Comparison of ENCODE assay signal across 9 mouse cellular contexts in the genomic region with DNA sequence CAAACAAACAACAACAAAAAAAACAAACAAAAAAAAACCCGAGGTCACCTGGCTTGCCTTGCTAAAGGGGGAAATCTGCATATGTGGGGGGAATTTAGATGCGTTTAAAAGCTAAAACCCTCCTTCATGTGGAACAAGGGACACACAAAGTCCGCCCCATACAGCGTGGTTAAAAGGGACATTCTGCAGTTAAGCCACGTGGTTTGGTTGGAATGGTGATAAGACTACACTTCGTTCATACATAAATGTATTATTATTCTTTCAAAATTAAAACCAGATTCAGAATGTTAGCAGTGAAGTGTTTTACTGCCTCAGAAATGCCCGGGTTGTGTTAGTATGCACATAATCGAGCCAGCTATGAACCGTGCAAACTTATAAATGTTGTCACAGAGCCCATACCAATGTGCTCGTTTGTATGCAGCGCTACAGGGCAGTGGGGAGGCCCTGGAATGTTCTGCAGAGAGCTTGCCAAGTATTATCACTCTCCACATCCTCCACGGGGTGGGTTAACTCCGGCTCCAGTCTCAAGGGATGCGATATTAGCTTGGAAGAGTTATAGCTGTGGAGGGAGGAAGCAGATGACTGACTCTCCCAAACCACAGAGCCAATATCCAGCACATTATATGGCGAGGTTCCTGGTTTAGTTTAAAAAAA.
DNase-seq lines count a peak whose midpoint lies in the region; ATAC-seq lines count a peak whose summit lies in the region.
"Had no signal": no experiment of that assay in that cellular context is flagged by ENCODE, and none has a peak within 500 bp of the region (broad histone marks: within the 10 kb centered on the region; RNA-seq: fewer than 3 reads in every experiment).

No protein-coding gene starts in this region.

- no peak overlapping the region for H3K9ac ChIP-seq in neural tube, embryonic 12.5 days
- H3K9ac ChIP-seq in heart, embryonic 11.5 days (ENCODE audit: low read depth, low read length), result no peak overlapping the region
- H3K9ac ChIP-seq in kidney, embryonic 14.5 days (ENCODE audit: low read depth, low read length), result peak overlapping the region; percentile 23; the same call in 1 of the 2 replicates
- H3K9ac ChIP-seq in midbrain, embryonic 12.5 days (replicated peaks), result no peak overlapping the region
- H3K9ac ChIP-seq: liver, embryonic 15.5 days had no signal

- no peak for DNase-seq in neural tube, embryonic 10.5 days (ENCODE audit: extremely low spot score, low spot score)
- no peak for DNase-seq in cerebellum, adult 9-10 months
- no peak for DNase-seq in spleen, adult 18-20 months
- no peak for DNase-seq in left cerebral cortex, adult 9 months (ENCODE audit: low spot score in 2 of 2)

- no peak overlapping the region for H3K4me3 ChIP-seq in neural tube, embryonic 12.5 days
- no peak overlapping the region for H3K4me3 ChIP-seq in heart, embryonic 11.5 days (ENCODE audit: low read depth, low read length)
- H3K4me3 ChIP-seq in kidney, embryonic 14.5 days (ENCODE audit: low read length), result no peak overlapping the region
- no peak overlapping the region for H3K4me3 ChIP-seq in midbrain, embryonic 12.5 days

- peaks cover 93% of the 10 kb centered on the region for H3K4me1 ChIP-seq in neural tube, embryonic 12.5 days
- peaks cover 92% of the 10 kb centered on the region for H3K4me1 ChIP-seq in heart, embryonic 11.5 days (ENCODE audit: control insufficient read depth, insufficient read depth, low read length)
- peaks cover 86% of the 10 kb centered on the region for H3K4me1 ChIP-seq in kidney, embryonic 14.5 days (ENCODE audit: control insufficient read depth, insufficient read depth, low read length)
- H3K4me1 ChIP-seq in midbrain, embryonic 12.5 days, result peaks cover 96% of the 10 kb centered on the region

- no peaks in the 10 kb centered on the region for H3K9me3 ChIP-seq in neural tube, embryonic 12.5 days
- no peaks in the 10 kb centered on the region for H3K9me3 ChIP-seq in heart, embryonic 11.5 days (replicated peaks; ENCODE audit: control insufficient read depth, low read length)
- H3K9me3 ChIP-seq in kidney, embryonic 14.5 days (ENCODE audit: control insufficient read depth, low read length), result no peaks in the 10 kb centered on the region
- no peaks in the 10 kb centered on the region for H3K9me3 ChIP-seq in midbrain, embryonic 12.5 days
- H3K9me3 ChIP-seq: liver, embryonic 15.5 days had no signal

- H3K36me3 ChIP-seq in neural tube, embryonic 12.5 days, result no peaks in the 10 kb centered on the region
- no peaks in the 10 kb centered on the region for H3K36me3 ChIP-seq in heart, embryonic 11.5 days (ENCODE audit: control insufficient read depth, insufficient read depth, low read length)
- H3K36me3 ChIP-seq in kidney, embryonic 14.5 days (ENCODE audit: control insufficient read depth, insufficient read depth, low read length), result peaks cover 3% of the 10 kb centered on the region; the same call in 1 of the 2 replicates
- H3K36me3 ChIP-seq in midbrain, embryonic 12.5 days, result no peaks in the 10 kb centered on the region
- H3K36me3 ChIP-seq: liver, embryonic 15.5 days had no signal

- 43% methylated on average over 15 of the region's 15 CpGs for WGBS in neural tube, embryonic 12.5 days
- WGBS in heart, embryonic 11.5 days (ENCODE audit: insufficient replicate concordance), result 43% methylated on average over 15 of the region's 15 CpGs
- 37% methylated on average over 15 of the region's 15 CpGs for WGBS in kidney, embryonic 14.5 days
- 60% methylated on average over 15 of the region's 15 CpGs for WGBS in midbrain, embryonic 12.5 days

- H3K27me3 ChIP-seq in neural tube, embryonic 12.5 days (replicated peaks), result no peaks in the 10 kb centered on the region
- no peaks in the 10 kb centered on the region for H3K27me3 ChIP-seq in heart, embryonic 11.5 days (ENCODE audit: control insufficient read depth, insufficient read depth, low read length)
- no peaks in the 10 kb centered on the region for H3K27me3 ChIP-seq in kidney, embryonic 14.5 days (ENCODE audit: control insufficient read depth, insufficient read depth, low read length)
- H3K27me3 ChIP-seq in midbrain, embryonic 12.5 days, result no peaks in the 10 kb centered on the region; the same call in 1 of the 2 replicates
- H3K27me3 ChIP-seq: liver, embryonic 15.5 days had no signal

- ATAC-seq in neural tube, embryonic 12.5 days (ENCODE audit: low FRiP score, low read depth), result peak; percentile 42
- ATAC-seq in heart, embryonic 11.5 days (replicated peaks; ENCODE audit: insufficient number of reproducible peaks, low FRiP score, low TSS enrichment), result 0 out of 2 replicates have a peak, but pooled peaks have one; percentile 16
- peak; percentile 54 for ATAC-seq in kidney, embryonic 14.5 days (ENCODE audit: low FRiP score, low TSS enrichment)
- ATAC-seq in midbrain, embryonic 12.5 days (ENCODE audit: low FRiP score, low read depth), result no peak

- no peak overlapping the region for H3K4me2 ChIP-seq in neural tube, embryonic 12.5 days (replicated peaks)
- H3K4me2 ChIP-seq in heart, embryonic 11.5 days, result no peak overlapping the region
- no peak overlapping the region; the same call in 1 of the 2 replicates for H3K4me2 ChIP-seq in kidney, embryonic 14.5 days (replicated peaks; ENCODE audit: low read depth, low read length)
- H3K4me2 ChIP-seq in midbrain, embryonic 12.5 days (replicated peaks), result no peak overlapping the region

- H3K27ac ChIP-seq in neural tube, embryonic 12.5 days, result peak overlapping the region; percentile 42; the same call in 1 of the 2 replicates
- peak overlapping the region; percentile 91 for H3K27ac ChIP-seq in heart, embryonic 11.5 days (ENCODE audit: low read depth, low read length)
- peak overlapping the region; percentile 95 for H3K27ac ChIP-seq in kidney, embryonic 14.5 days (ENCODE audit: low read depth, low read length)
- H3K27ac ChIP-seq in midbrain, embryonic 12.5 days (replicated peaks), result peak overlapping the region; percentile 55

Comparison
In these comparisons a context has a peak if more than half of its experiments do, and no peak if none do; other contexts are left out.
1. H3K27ac ChIP-seq: peak in every context shown above with its lines; median percentile 95 in kidney, embryonic 14.5 days; 91 in heart, embryonic 11.5 days; 55 in midbrain, embryonic 12.5 days; 42 in neural tube, embryonic 12.5 days.